Mouse (Mus musculus): ENCODE results near the gene Gabrp. TPM values are rescaled to one million over a fixed set of nuclear protein-coding genes. Genes with fewer than 3 reads are reported as not detected.

Gene Gabrp
- polyA plus RNA-seq, 1 experiment, result 1.6 TPM

DNA sequence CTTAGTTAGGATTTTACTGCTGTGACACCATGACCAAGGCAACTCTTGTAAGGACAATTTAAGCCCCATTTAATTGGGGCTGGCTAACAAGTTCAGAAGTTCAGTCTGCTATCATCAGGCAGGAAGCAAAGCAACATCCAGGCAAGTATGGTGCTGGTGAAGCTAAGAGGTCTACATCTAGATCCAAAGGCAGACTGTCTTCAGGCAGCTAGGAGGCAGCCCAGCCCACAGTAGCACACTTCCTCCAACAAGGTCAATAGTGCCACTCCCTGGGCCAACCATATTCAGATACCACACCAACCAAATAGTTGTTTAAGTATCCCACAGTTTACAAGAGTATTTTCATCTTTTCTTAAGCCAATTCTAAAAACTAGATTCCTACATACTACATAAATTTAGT, 69.4 kb downstream of the Gabrp start:
- Histone ChIP-seq H3K4me3 (ENCODE audit: control insufficient read depth, insufficient read depth, low read length) (no peak overlapping the region), H3K36me3 (ENCODE audit: control insufficient read depth, insufficient read depth, low read length) (no peaks in the 10 kb centered on the region), H3K27me3 (ENCODE audit: control insufficient read depth, insufficient read depth, low read length) (peaks cover 6% of the 10 kb centered on the region; the same call in 1 of the 2 replicates), H3K4me1 (replicated peaks; ENCODE audit: control insufficient read depth, insufficient read depth, low read length) (0 out of 2 replicates have a peak, but pooled peaks cover 3% of the 10 kb centered on the region), H3K27ac (ENCODE audit: control insufficient read depth, insufficient read depth, low read length) (no peak overlapping the region)
- no peak for DNase-seq
- no peak for TF ChIP-seq POLR2A (IDR thresholded peaks at IDR 0.05; ENCODE audit: control insufficient read depth, extremely low read depth, insufficient read depth, low read length, poor library complexity)
- no peak for TF ChIP-seq CTCF (IDR thresholded peaks at IDR 0.05; ENCODE audit: borderline replicate concordance, control insufficient read depth, extremely low read depth, insufficient read depth, low read length, poor library complexity)

Other genes with a start within 250 kb of the Gabrp start
- gene Ranbp17, start 65.2 kb downstream of the Gabrp start, polyA plus RNA-seq (2012; rRNA removed), result 0.14 and 0.30 TPM in 2 replicates
- 0.09 TPM in 1 of 2 replicates, not detected in the other for gene D130052B06Rik, start 20.3 kb upstream of the Gabrp start, polyA plus RNA-seq (2012; rRNA removed)